Mouse (Mus musculus) lung, adult 2 months (tissue): Measurements from ENCODE around the gene Olfr15.

ENCODE experiments used
- CTCF ChIP-seq: fragments of 200-500 bp; IDR thresholded peaks from 2 replicates; pipeline ENCODE4 v1.5.1; 2011; ENCODE audit warnings: mild to moderate bottlenecking, low read length, control low read depth; ENCODE audit not compliant: insufficient read depth
- POLR2A ChIP-seq: fragments of 200-500 bp; IDR thresholded peaks from 2 replicates; pipeline ENCODE4 v1.6.1; 2011; ENCODE audit warnings: low read depth, mild to moderate bottlenecking, control low read depth, low read length, borderline replicate concordance; ENCODE audit errors: extremely low read depth

DNA sequence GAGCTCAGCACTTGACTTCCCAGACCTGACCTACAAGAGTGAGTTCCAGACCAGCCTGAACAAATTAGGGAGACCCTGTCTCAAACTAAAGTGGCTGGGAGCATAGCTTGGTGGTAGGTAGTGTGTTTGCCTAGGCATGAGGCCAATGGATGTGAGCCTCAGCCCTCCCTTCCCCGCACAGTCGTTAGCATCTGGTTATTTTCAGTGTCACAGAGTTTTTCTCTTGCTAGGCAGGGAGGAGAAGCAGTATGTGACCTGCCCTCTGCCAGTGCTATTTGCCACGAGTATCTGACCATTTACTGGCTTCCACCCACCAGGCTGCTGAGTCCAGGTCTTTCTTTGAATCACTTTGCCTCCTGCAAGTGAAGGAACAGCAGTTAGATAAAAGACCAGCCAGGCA lies 63.1 kb downstream of the Olfr15 start:
- no peak for TF ChIP-seq POLR2A
- TF ChIP-seq CTCF, result no peak
